Mouse (Mus musculus) heart, adult 9 months (tissue): ENCODE results near the gene Ss18l1.

Source experiments
- DNase-seq, 2 experiments: peaks; one replicate each; pipeline ENCODE4 v3.0.0; 2022; ENCODE audit warnings: low spot score in 2 of 2

The Ss18l1 gene

GRCm38 (mm10) chr2:180118661-180119438, 76.5 kb downstream of the Ss18l1 start, which contains the start of gene Osbpl2:
Gene Osbpl2, plus strand, starts transcription at chr2:180119306.
- peak; percentile 100 for DNase-seq
